Mouse (Mus musculus) left cerebral cortex, postnatal 4 days (tissue): ENCODE results near the gene Gm21833. TPM values are rescaled to one million over a fixed set of nuclear protein-coding genes. Genes with fewer than 3 reads are reported as not detected.
"Not testable (repeated sequence)": the region's sequence is repeated elsewhere in the genome, so short reads cannot be mapped to it uniquely, and the experiment has no call there.

ENCODE experiments used
- DNase-seq: peaks from one replicate; pipeline ENCODE4 v3.0.0-alpha.2; 2022
- intact Hi-C: fragments of 180-260 bp; cut with DNase I; formaldehyde crosslinking; loops from one replicate; pipeline ENCODE4 v1.15.1; 2025
- total RNA-seq, 2 experiments: library from RNA; stranded (reverse); gene quantifications; 2 replicates each; pipeline ENCODE4 v1.2.3; 2021

The Gm21833 gene
- total RNA-seq, result not detected

DNA sequence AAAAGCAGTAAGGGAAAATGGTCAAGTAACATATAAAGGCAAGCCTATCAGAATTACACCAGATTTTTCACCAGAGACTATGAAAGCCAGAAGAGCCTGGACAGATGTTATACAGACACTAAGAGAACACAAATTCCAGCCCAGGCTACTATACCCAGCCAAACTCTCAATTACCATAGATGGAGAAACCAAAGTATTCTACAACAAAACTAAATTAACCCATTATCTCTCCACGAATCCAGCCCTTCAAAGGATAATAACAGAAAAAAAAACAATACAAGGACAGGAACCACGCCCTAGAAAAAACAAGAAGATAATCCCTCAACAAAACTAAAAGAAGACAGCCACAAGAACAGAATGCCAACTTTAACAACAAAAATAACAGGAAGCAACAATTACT, at the start of gene Gm21833:
Gene Gm21833 (plus strand): TSS at position 301 of the 400 bp plus-strand sequence.
- intact Hi-C loops, DNase-seq: not testable (repeated sequence)

DNA sequence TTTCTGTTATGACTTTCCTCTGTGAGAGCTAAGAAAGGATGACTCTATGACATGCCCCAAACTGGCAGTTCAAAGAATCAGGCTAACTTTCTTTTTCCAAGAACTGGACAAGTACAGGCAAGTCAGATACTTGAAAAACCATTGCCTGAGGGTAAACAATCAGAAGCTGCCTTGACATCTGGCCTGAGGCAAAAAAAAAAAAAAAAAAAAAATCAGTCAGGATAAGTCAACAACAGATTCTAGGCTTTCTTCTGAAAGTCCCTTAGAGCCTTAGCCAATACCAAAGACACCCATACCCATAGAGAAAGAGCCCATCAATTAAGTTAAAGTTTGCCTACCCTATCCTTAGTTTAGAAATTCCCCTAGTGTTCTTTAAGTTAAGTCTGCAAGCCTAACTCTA, 38.7 kb upstream of the Gm21833 start:
- no peak for DNase-seq
- intact Hi-C loops, result no loop called here

DNA sequence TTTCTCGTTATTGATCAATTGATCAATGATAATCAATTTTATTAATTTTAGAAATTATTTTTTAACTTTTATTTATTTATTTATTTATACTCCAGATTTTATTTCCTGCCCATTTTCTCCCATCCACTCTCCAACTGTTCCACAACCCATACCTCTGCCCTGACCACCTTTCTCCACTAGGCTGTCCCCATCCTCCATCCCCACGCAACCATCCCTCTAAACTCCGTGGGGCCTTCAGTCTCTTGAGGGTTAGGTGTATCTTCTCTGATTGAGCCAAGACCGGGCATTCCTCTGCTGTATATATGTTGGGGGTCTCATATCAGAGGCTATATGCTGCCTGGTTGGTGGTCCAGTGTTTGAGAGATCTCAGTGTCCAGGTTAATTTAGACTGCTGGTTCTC, 31.7 kb upstream of the Gm21833 start:
- intact Hi-C loops, result no loop called here
- DNase-seq, result no peak

DNA sequence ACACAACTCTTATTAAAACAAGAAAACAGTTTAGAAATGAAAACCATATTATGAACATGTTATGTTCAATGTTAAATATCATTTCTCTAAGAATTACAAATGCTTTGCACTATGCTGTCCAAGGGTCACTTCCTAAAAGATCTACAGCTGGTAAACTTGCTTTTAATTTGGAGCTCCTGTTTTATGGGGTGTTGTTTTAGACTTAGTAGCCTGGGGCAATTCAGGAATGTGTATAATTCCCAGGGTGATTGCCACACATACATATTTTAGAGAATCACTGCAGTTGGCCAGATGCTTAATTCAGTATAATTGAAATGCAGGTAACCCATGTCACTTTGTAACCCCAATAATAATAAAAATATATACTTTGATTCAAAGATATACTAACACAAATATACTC, 12.9 kb upstream of the Gm21833 start:
- intact Hi-C loops, result no loop called here
- DNase-seq, result no peak

DNA sequence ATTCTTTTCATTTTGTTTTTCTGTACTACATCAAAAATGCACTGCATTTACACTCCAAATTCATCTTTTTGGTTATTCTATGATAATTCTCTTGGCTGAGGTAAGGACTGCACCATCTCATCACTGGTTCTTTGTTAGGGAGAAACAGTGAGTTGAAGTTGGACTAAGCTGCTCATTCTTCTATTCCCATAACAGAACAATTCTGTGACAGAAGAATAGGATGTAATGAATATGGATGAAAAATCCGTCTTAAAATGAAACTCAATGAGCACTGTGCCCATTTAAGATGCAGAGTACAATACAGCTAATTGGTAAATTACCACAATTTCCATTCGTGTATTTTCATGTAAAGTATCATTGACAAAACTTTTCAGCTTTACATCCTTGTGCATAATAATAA, 11.6 kb upstream of the Gm21833 start:
- no peak for DNase-seq

DNA sequence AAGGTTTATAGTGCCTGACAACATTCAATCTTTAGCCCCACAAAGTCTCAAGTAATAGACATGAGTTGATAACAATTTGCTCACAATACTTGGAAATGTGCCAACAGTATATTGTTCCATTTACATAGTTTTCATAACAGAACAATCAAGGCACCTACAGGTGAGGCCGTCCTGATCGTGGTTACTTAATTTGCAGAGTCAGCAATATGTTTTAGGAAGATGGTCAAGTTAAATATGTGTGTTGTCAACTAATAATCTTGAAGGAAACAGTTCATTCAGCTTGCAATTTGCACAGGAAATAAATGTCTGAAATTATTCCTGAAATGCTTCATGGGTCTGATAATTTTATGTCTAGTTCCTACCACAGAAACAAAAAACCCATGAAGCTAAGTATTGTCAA, 27.6 kb downstream of the Gm21833 start:
- intact Hi-C loops, result no loop called here
- no peak for DNase-seq

More for the DNA sequence above, 11.6 kb upstream of the Gm21833 start:
- intact Hi-C loops, result no loop called here

DNA sequence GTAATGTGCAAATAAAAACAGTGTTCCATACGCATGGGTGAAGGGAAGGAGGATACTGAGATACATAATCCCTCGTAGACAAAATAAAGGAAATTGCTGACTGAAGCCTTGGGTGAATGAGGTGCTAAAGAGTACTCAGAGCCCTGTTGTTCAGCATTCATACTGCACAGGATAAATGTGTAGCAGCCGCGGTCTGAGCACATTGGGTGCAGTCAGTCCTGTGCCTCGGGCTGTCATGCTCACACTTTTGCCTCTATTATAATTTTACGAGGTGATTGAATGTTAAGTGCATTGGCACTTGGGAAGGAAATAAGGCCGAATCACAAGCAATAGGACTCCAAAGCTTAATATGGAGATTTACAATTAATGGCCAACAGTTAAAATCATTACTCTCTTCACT, 36.4 kb downstream of the Gm21833 start:
- intact Hi-C loops, result no loop called here
- DNase-seq, result no peak
